Mouse (Mus musculus): ENCODE results near the gene Cald1. TPM values are rescaled to one million over a fixed set of nuclear protein-coding genes. Genes with fewer than 3 reads are reported as not detected.
A peak's percentile ranks its signal among the peaks of the same experiment; 100 is the strongest.

The Cald1 gene
- polyA plus RNA-seq, 1 experiment from 2014 or later = 173 TPM

DNA sequence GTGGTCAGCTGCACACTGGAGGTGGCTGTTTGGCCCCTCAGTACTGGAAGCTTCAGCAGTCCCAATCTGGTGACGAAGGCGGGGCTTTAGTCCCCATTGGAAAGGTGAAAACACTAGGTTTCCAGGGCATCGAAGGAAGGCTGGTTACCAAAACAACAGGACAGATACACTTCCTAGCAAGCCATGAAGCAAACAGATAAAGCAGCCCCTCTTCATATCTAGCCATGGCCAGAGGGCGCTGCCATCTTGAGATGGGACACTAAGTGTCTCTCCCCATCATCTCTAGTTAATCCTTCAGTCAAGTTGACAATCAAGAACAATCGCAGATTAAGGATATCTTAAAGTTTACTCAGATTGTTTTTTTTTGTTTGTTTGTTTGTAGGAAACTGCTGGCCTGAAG lies 167.4 kb downstream of the Cald1 start:
- H3K4me1 ChIP-seq = peaks cover 8% of the 10 kb centered on the region

GRCm38 (mm10) chr6:34769984-34770383 lies 171.7 kb downstream of the Cald1 start:
- no peaks in the 10 kb centered on the region for H3K9me3 ChIP-seq
- H3K36me3 ChIP-seq = peaks cover 88% of the 10 kb centered on the region
- H3K27ac ChIP-seq (replicated peaks) = peak overlapping the region; percentile 84
- ATAC-seq (ENCODE audit: extremely low read depth, insufficient number of reproducible peaks, low FRiP score, low TSS enrichment) = no peak
- peaks cover 20% of the 10 kb centered on the region for H3K4me1 ChIP-seq
- no peak overlapping the region for H3K9ac ChIP-seq
- no peak overlapping the region for H3K4me3 ChIP-seq
- no peak overlapping the region for H3K4me2 ChIP-seq
- no peaks in the 10 kb centered on the region for H3K27me3 ChIP-seq (replicated peaks)
- WGBS = 90% methylated on average over 2 of the region's 2 CpGs

More for the DNA sequence above, 167.4 kb downstream of the Cald1 start:
- Histone ChIP-seq H3K9ac (no peak overlapping the region), H3K9me3 (no peaks in the 10 kb centered on the region), H3K36me3 (peaks cover 94% of the 10 kb centered on the region), H3K4me2 (no peak overlapping the region), H3K27me3 (replicated peaks) (no peaks in the 10 kb centered on the region), H3K27ac (replicated peaks) (no peak overlapping the region), H3K4me3 (no peak overlapping the region)
- 75% methylated on average over 5 of the region's 5 CpGs for WGBS
- ATAC-seq (ENCODE audit: extremely low read depth, insufficient number of reproducible peaks, low FRiP score, low TSS enrichment) = no peak

- ATAC-seq (ENCODE audit: extremely low read depth, insufficient number of reproducible peaks, low FRiP score, low TSS enrichment) = no peak
- Histone ChIP-seq H3K4me2 (peak overlapping the region; percentile 20; the same call in 1 of the 2 replicates), H3K4me1 (peaks cover 20% of the 10 kb centered on the region), H3K4me3 (no peak overlapping the region), H3K9ac (no peak overlapping the region), H3K27ac (replicated peaks) (peak overlapping the region; percentile 84), H3K9me3 (no peaks in the 10 kb centered on the region), H3K27me3 (replicated peaks) (no peaks in the 10 kb centered on the region), H3K36me3 (peaks cover 88% of the 10 kb centered on the region)
- 36% methylated on average over 6 of the region's 6 CpGs for WGBS
Observed at GRCm38 (mm10) chr6:34770491-34770890, 172.2 kb downstream of the Cald1 start.

- ATAC-seq (ENCODE audit: extremely low read depth, insufficient number of reproducible peaks, low FRiP score, low TSS enrichment) = no peak
- peaks cover 45% of the 10 kb centered on the region for H3K36me3 ChIP-seq
- no peak overlapping the region for H3K9ac ChIP-seq
- H3K27me3 ChIP-seq (replicated peaks) = no peaks in the 10 kb centered on the region
- no peak overlapping the region for H3K4me2 ChIP-seq
- no peaks in the 10 kb centered on the region for H3K9me3 ChIP-seq
- H3K4me1 ChIP-seq = peaks cover 12% of the 10 kb centered on the region; the same call in 1 of the 2 replicates
- no peak overlapping the region for H3K4me3 ChIP-seq
- H3K27ac ChIP-seq (replicated peaks) = no peak overlapping the region
Observed at GRCm38 (mm10) chr6:34776396-34776795, 178.1 kb downstream of the Cald1 start.

DNA sequence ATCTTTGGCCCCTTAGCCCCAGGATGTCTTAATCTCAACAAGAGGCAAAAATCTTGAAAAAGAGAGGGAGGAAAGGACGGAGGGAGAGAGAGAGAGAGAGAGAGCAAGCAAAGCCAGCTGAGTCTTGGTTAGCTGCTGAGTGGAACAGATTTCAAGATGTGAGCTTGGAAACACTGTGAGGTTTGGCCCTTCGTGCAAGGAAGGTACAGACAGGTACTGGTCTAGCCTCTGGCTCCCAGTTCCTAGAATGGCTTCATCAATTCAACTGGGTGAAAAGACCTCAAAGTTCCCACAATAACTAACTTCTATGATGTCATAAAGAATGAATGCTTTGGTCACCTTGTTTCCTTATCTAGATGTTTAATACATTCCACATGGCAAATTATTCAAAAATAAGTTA lies 178.8 kb downstream of the Cald1 start:
- WGBS = 84% methylated on average over 2 of the region's 2 CpGs

DNA sequence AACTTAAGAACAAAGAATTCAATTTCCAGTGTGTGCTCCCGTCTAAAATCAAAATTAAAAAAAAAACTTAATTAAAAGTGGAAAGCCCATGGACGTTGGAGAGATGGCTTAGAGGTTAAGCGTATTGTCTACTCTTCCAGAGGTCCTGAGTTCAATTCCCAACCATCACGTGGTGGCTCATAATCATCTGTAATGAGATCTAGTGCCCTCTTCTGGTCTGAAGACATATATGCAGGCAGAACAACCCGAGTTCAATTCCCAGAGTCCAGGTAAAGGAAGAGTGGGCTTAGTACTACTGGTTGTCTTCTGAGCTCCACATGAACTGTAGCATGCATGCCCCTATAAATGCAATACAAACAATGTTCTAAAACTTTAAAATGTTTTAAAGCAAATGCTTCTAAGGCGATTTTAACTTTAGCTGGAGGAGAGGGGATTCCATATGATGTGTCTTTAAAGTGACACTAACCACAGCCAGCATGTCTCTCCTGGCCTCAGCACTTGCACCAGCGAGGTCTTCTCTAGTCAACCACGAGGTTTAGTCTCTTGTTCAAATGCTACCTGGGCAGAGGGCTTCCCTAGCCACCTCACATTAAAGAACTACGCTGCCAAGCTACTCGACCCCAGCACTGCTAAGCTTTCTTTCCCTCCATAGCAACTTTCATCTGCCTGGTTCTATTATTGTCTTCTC lies 179.8 kb downstream of the Cald1 start:
- H3K4me3 ChIP-seq = no peak overlapping the region
- WGBS = 70% methylated on average over 10 of the region's 10 CpGs
- no peak for ATAC-seq (ENCODE audit: extremely low read depth, insufficient number of reproducible peaks, low FRiP score, low TSS enrichment)
- peaks cover 29% of the 10 kb centered on the region for H3K36me3 ChIP-seq
- no peak overlapping the region for H3K9ac ChIP-seq
- H3K4me2 ChIP-seq = no peak overlapping the region
- no peaks in the 10 kb centered on the region for H3K27me3 ChIP-seq (replicated peaks)
- H3K27ac ChIP-seq (replicated peaks) = no peak overlapping the region
- H3K9me3 ChIP-seq = no peaks in the 10 kb centered on the region
- H3K4me1 ChIP-seq = peaks cover 8% of the 10 kb centered on the region; the same call in 1 of the 2 replicates

More for the DNA sequence above, 178.8 kb downstream of the Cald1 start:
- H3K4me3 ChIP-seq = no peak overlapping the region
- H3K27ac ChIP-seq (replicated peaks) = no peak overlapping the region
- H3K27me3 ChIP-seq (replicated peaks) = no peaks in the 10 kb centered on the region
- peaks cover 38% of the 10 kb centered on the region for H3K36me3 ChIP-seq
- no peak overlapping the region for H3K9ac ChIP-seq
- no peaks in the 10 kb centered on the region for H3K9me3 ChIP-seq
- no peak for ATAC-seq (ENCODE audit: extremely low read depth, insufficient number of reproducible peaks, low FRiP score, low TSS enrichment)
- H3K4me1 ChIP-seq = peaks cover 12% of the 10 kb centered on the region; the same call in 1 of the 2 replicates
- no peak overlapping the region for H3K4me2 ChIP-seq

- Histone ChIP-seq H3K36me3 (peaks cover 13% of the 10 kb centered on the region), H3K27me3 (replicated peaks) (no peaks in the 10 kb centered on the region), H3K4me2 (peak within 1 kb of the TSS; percentile 76), H3K4me3 (peak within 1 kb of the TSS; percentile 76), H3K27ac (replicated peaks) (peak within 1 kb of the TSS; percentile 99), H3K9me3 (no peaks in the 10 kb centered on the region), H3K9ac (peak within 1 kb of the TSS; percentile 96), H3K4me1 (peaks cover 5% of the 10 kb centered on the region; the same call in 1 of the 2 replicates)
- under 1% methylated on average over 80 of the region's 81 CpGs for WGBS
- ATAC-seq (ENCODE audit: extremely low read depth, insufficient number of reproducible peaks, low FRiP score, low TSS enrichment) = peak; percentile 82
Observed at GRCm38 (mm10) chr6:34780231-34780942, 182.1 kb downstream of the Cald1 start, which contains the start of gene Agbl3. TSS of gene Agbl3 (plus strand) at chr6:34780432.

GRCm38 (mm10) chr6:34780943-34781289 lies 182.6 kb downstream of the Cald1 start:
- no peak for ATAC-seq (ENCODE audit: extremely low read depth, insufficient number of reproducible peaks, low FRiP score, low TSS enrichment)
- peak overlapping the region; percentile 99 for H3K27ac ChIP-seq (replicated peaks)
- H3K27me3 ChIP-seq (replicated peaks) = no peaks in the 10 kb centered on the region
- 3% methylated on average over 13 of the region's 13 CpGs for WGBS
- peak overlapping the region; percentile 76 for H3K4me3 ChIP-seq
- peak overlapping the region; percentile 96 for H3K9ac ChIP-seq
- H3K9me3 ChIP-seq = no peaks in the 10 kb centered on the region
- H3K36me3 ChIP-seq = peaks cover 12% of the 10 kb centered on the region
- peak overlapping the region; percentile 76 for H3K4me2 ChIP-seq
- peaks cover 5% of the 10 kb centered on the region; the same call in 1 of the 2 replicates for H3K4me1 ChIP-seq

DNA sequence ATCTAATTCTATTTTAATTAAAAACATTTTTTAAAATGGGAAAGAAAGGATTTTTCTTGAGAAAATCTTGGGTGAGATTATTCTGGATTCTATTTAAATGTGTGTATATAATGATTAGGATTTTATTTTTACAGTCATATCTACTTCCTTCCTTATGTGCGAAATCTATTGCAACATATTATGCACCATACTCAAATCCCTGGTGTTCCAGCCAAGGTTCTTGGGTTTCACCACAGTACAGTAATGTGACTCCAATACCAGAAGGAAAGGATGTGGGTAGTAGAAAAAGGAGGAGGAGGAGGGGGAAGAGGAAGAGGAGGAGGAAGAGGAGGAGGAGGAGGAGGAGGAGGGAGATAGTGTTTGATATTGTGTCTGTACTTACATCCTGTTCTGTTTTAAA lies 184.2 kb downstream of the Cald1 start:
- H3K9me3 ChIP-seq = no peaks in the 10 kb centered on the region
- H3K27me3 ChIP-seq (replicated peaks) = no peaks in the 10 kb centered on the region
- peaks cover 5% of the 10 kb centered on the region; the same call in 1 of the 2 replicates for H3K4me1 ChIP-seq
- WGBS = 73% methylated on average over 1 of the region's 1 CpGs
- no peak overlapping the region for H3K4me2 ChIP-seq
- H3K36me3 ChIP-seq = peaks cover 16% of the 10 kb centered on the region
- no peak overlapping the region for H3K9ac ChIP-seq
- H3K27ac ChIP-seq (replicated peaks) = no peak overlapping the region
- no peak for ATAC-seq (ENCODE audit: extremely low read depth, insufficient number of reproducible peaks, low FRiP score, low TSS enrichment)
- no peak overlapping the region for H3K4me3 ChIP-seq

DNA sequence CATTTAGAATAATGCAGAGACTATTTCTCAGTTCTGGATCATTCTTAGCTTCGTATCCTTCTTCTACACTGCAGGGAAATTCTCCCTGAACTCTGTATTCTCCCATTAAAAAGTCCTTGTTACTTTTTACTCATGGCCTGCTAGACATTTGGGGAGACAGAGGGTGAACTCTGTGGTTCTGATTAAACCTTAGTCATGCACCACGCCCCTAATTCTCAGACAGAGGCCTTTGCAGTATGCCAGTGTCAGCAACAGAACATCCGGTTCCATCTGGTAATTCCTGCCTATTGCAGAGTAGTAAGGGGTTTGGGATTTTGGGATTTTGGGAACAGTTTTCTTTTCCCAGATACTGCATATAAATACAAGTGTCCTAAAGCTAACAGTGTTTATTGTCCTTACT lies 198.6 kb downstream of the Cald1 start:
- H3K27ac ChIP-seq (replicated peaks) = no peak overlapping the region
- no peaks in the 10 kb centered on the region for H3K36me3 ChIP-seq
- H3K4me3 ChIP-seq = no peak overlapping the region
- H3K4me2 ChIP-seq = no peak overlapping the region
- no peaks in the 10 kb centered on the region for H3K9me3 ChIP-seq
- WGBS = 70% methylated on average over 3 of the region's 3 CpGs
- no peak overlapping the region for H3K9ac ChIP-seq
- H3K27me3 ChIP-seq (replicated peaks) = no peaks in the 10 kb centered on the region
- ATAC-seq (ENCODE audit: extremely low read depth, insufficient number of reproducible peaks, low FRiP score, low TSS enrichment) = no peak
- H3K4me1 ChIP-seq = no peaks in the 10 kb centered on the region

- Histone ChIP-seq H3K9ac (no peak overlapping the region), H3K4me3 (no peak overlapping the region), H3K36me3 (no peaks in the 10 kb centered on the region), H3K9me3 (no peaks in the 10 kb centered on the region), H3K4me1 (no peaks in the 10 kb centered on the region), H3K4me2 (no peak overlapping the region), H3K27me3 (replicated peaks) (no peaks in the 10 kb centered on the region), H3K27ac (replicated peaks) (no peak overlapping the region)
- ATAC-seq (ENCODE audit: extremely low read depth, insufficient number of reproducible peaks, low FRiP score, low TSS enrichment) = no peak
- 70% methylated on average over 3 of the region's 3 CpGs for WGBS
Observed at GRCm38 (mm10) chr6:34797887-34798286, 199.6 kb downstream of the Cald1 start.

Measured in heart, embryonic 13.5 days (tissue).